Mouse (Mus musculus) thymus, adult 2 months (tissue): ENCODE measurements around the gene Vat1. TPM values are rescaled to one million over a fixed set of nuclear protein-coding genes. Genes with fewer than 3 reads are reported as not detected.
"Not testable (repeated sequence)": the region's sequence is repeated elsewhere in the genome, so short reads cannot be mapped to it uniquely, and the experiment has no call there.

ENCODE experiments used
- DNase-seq: peaks from one replicate; pipeline ENCODE4 v3.0.0; 2021
- H3K27ac ChIP-seq: fragments of 200-500 bp; 2 replicates; pipeline ENCODE4 v1.5.1; 2012; ENCODE audit warnings: low read length, control low read depth; ENCODE audit not compliant: control insufficient read depth, insufficient read depth
- H3K27me3 ChIP-seq: fragments of 200-500 bp; 2 replicates; pipeline ENCODE4 v1.6.1; 2012; ENCODE audit warnings: mild to moderate bottlenecking, low read length, moderate library complexity, mixed read lengths; ENCODE audit not compliant: control insufficient read depth, insufficient read depth
- H3K36me3 ChIP-seq: fragments of 200-500 bp; 2 replicates; pipeline ENCODE4 v1.6.1; 2012; ENCODE audit warnings: mild to moderate bottlenecking, low read length, moderate library complexity; ENCODE audit not compliant: control insufficient read depth, insufficient read depth
- H3K4me1 ChIP-seq: fragments of 200-500 bp; replicated peaks from 2 replicates; pipeline ENCODE4 v1.6.1; 2012; ENCODE audit warnings: low read length; ENCODE audit not compliant: control insufficient read depth, insufficient read depth
- H3K4me3 ChIP-seq: fragments of 200-500 bp; 2 replicates; pipeline ENCODE4 v1.5.1; 2012; ENCODE audit warnings: mild to moderate bottlenecking, low read length, control low read depth, moderate library complexity; ENCODE audit not compliant: control insufficient read depth, insufficient read depth
- CTCF ChIP-seq: fragments of 200-500 bp; IDR thresholded peaks from 2 replicates; pipeline ENCODE4 v1.5.1; 2012; ENCODE audit warnings: mild to moderate bottlenecking, control low read depth, low read length, moderate library complexity, borderline replicate concordance; ENCODE audit not compliant: control insufficient read depth, poor library complexity, insufficient read depth; ENCODE audit errors: extremely low read depth
- POLR2A ChIP-seq: fragments of 200-500 bp; IDR thresholded peaks from 2 replicates; pipeline ENCODE4 v1.6.1; 2012; ENCODE audit warnings: mild to moderate bottlenecking, low read length, control low read depth, moderate library complexity; ENCODE audit not compliant: control insufficient read depth, poor library complexity, insufficient read depth; ENCODE audit errors: extremely low read depth
- WGBS: fragments of 180-500 bp; shearing (Covaris S2); methylation state at CpG from one replicate; pipeline ENCODE4 v1.1.7; 2018; 5-methylcytosine and 5-hydroxymethylcytosine counted together
- polyA plus RNA-seq: library from polyadenylated mRNA; depleted of rRNA; stranded (reverse); fragments of >200 nt; gene quantifications from 2 replicates; pipeline ENCODE4 v1.2.3, GENCODE M21; 2012

Vat1 gene
- polyA plus RNA-seq, 1 experiment = 73.6 TPM

DNA sequence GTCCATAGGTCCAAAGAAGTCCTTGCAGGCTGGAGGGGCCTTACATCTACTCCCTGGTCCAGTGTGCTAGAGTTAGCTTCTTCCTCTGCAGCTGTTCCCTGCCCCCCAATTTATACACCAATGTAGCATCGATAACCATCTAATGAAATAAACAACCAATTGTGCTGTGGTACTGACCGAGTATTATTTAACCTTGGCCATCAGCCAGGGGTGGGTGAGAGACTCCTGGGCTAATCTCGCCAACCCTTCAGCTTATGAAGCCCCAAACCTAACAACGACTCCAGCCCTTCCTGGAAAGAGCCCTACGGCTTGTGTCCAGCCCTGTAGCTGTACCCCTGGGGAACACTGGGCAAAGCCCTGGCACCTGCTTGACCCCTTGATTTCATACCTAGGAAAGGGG is 8.3 kb upstream of the Vat1 start:
- Histone ChIP-seq H3K27me3 (no peaks in the 10 kb centered on the region), H3K4me1 (no peaks in the 10 kb centered on the region), H3K36me3 (no peaks in the 10 kb centered on the region), H3K27ac (no peak overlapping the region), H3K4me3 (no peak overlapping the region)
- TF ChIP-seq POLR2A (no peak), CTCF (no peak)
- 87% methylated on average over 5 of the region's 5 CpGs for WGBS
- no peak for DNase-seq

DNA sequence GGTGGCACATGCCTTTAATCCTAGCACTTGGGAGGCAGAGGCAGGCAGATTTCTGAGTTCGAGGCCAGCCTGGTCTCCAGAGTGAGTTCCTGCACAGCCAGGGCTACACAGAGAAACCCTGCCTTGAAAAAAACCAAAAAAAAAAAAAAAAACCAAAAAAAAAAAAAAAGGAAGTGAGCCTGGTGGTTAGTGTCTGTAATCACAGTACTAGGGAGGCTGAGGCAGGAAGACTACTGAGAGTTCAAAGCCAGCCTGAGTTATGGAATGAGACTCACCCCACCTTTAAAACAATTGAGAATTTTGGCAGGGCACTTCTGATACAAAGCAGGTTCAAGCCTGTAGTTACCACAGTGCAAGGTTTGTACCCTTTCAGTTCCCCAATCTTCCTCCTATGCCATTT is 7.7 kb upstream of the Vat1 start:
- 74% methylated on average over 1 of the region's 1 CpGs for WGBS
- not testable (repeated sequence) for H3K36me3 ChIP-seq, H3K4me1 ChIP-seq, H3K4me3 ChIP-seq, H3K27ac ChIP-seq, H3K27me3 ChIP-seq, DNase-seq

DNA sequence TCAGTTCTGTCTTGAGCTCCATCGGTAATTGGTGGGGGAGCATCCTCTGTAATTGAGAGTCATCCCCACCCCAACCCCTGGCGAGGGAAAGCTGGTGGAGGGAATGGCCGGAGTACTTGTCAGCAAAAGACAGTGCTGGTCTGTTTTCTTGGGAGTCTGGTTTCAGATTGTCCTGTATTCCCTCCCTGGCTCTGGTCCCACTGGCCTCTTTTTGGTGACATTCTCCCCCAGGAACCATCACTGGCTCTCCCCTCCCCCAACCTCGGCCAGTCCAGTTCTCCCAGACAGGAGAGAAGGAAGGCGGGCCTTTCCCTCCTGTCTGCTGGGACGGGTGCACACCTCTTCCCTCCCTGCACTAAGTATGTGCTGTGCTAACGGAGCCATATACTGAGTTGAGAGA is 6.3 kb upstream of the Vat1 start:
- TF ChIP-seq CTCF = no peak
- no peak for TF ChIP-seq POLR2A
- DNase-seq = no peak
- H3K27me3 ChIP-seq = no peaks in the 10 kb centered on the region
- H3K4me1 ChIP-seq = peaks cover 10% of the 10 kb centered on the region
- 86% methylated on average over 7 of the region's 7 CpGs for WGBS
- H3K27ac ChIP-seq = no peak overlapping the region
- no peaks in the 10 kb centered on the region for H3K36me3 ChIP-seq
- H3K4me3 ChIP-seq = no peak overlapping the region

DNA sequence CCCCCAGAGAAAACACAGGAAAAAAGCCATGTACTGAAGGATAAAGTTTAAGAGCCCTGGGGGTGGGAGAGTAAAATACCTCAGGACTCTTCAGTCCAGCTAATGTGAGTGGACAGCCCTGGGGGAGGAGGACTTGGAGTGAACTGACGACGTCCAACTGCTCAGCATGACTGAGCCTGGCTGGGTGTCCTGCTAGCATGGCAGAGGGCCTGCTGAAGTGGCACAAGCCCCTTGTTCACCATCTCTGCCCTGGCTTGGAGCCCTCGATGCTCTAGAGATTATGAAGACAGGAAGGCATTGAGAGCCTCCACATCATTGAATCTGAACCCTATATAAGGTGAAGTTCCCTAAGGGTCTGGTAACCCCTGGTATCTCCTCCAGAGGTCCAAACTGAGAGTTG is 5.9 kb upstream of the Vat1 start:
- Histone ChIP-seq H3K4me3 (no peak overlapping the region), H3K36me3 (no peaks in the 10 kb centered on the region), H3K27ac (no peak overlapping the region), H3K27me3 (no peaks in the 10 kb centered on the region), H3K4me1 (peaks cover 14% of the 10 kb centered on the region)
- 83% methylated on average over 3 of the region's 3 CpGs for WGBS
- TF ChIP-seq CTCF = no peak
- TF ChIP-seq POLR2A = no peak
- DNase-seq = no peak

DNA sequence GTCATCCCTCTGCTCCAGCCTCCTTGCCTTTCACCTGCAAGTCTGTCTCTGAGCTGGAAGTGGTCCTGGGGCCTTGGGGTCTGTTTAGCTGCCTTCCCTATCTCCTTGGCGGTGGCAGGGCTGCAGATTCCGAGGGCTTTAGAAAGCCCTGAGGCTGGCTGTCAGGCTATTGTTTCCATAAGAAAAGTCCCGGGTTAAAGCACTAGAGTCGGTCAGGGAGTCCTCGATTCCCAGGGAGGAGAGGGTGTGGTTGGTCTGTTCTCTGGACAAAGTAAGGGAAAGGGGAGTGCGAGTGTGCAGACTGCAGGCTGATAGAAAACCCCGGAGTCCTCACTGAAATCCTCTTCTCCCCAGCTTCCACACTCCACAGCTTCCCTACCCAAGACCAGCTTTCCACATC is 4.2 kb upstream of the Vat1 start:
- DNase-seq = no peak
- Histone ChIP-seq H3K4me1 (peaks cover 18% of the 10 kb centered on the region), H3K27ac (no peak overlapping the region), H3K4me3 (no peak overlapping the region), H3K36me3 (no peaks in the 10 kb centered on the region), H3K27me3 (no peaks in the 10 kb centered on the region)
- WGBS = 95% methylated on average over 7 of the region's 7 CpGs
- TF ChIP-seq CTCF = no peak
- no peak for TF ChIP-seq POLR2A

DNA sequence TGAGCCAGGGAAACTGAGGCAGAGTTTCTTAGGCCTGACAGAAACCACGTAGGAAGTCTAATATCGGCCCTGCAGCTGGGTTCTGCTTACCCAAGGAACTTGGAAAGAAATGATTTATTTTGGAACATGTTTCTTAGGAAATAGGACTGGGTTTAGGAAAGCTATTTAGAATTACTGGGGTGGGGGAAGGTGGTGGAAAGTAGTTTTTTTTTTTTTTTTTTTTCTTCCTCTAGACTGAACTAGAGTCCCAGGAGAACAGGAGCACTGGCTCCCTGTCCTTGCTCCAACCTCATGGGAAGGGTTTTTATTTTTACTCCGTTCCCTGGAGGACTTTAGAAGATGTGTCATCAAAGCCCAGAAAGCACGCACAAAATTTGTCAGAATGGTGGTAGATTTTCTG is 3.1 kb upstream of the Vat1 start:
- 76% methylated on average over 4 of the region's 4 CpGs for WGBS
- no peak for TF ChIP-seq POLR2A
- no peak for TF ChIP-seq CTCF
- no peaks in the 10 kb centered on the region for H3K36me3 ChIP-seq
- peaks cover 24% of the 10 kb centered on the region for H3K4me1 ChIP-seq
- no peak overlapping the region for H3K27ac ChIP-seq
- DNase-seq = no peak
- no peaks in the 10 kb centered on the region for H3K27me3 ChIP-seq
- no peak overlapping the region for H3K4me3 ChIP-seq

DNA sequence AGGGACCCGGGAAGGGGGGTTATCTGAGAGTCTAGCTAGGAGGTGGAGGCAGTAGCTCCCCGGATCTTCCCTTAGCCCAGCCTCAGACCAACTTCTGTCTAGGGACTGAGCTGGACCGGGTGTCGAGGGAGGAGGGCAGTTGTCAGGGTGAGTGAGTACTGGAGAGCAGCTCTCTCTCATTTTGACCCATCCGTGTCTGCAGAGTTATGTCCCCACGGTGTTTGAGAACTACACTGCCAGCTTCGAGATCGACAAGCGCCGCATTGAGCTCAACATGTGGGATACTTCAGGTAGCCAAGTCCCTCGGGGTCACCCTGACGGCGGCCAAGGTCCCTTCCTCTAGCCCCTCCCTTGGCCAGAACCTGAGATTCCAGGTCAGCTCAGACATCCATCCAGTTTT is 2.7 kb upstream of the Vat1 start:
- WGBS = 37% methylated on average over 13 of the region's 13 CpGs

More for the DNA sequence above, 2.7 kb upstream of the Vat1 start:
- no peaks in the 10 kb centered on the region for H3K36me3 ChIP-seq
- H3K4me1 ChIP-seq = peaks cover 24% of the 10 kb centered on the region
- DNase-seq = no peak
- no peaks in the 10 kb centered on the region for H3K27me3 ChIP-seq
- H3K27ac ChIP-seq = no peak overlapping the region
- TF ChIP-seq POLR2A (no peak), CTCF (no peak)
- H3K4me3 ChIP-seq = peak overlapping the region; percentile 39; the same call in 1 of the 2 replicates
